Mouse (Mus musculus) heart, adult 9 months (tissue): Measurements from ENCODE around the gene Tspan10.

ENCODE experiments used
- DNase-seq, 2 experiments: peaks; one replicate each; pipeline ENCODE4 v3.0.0; 2022; ENCODE audit warnings: low spot score in 2 of 2

The Tspan10 gene

DNA sequence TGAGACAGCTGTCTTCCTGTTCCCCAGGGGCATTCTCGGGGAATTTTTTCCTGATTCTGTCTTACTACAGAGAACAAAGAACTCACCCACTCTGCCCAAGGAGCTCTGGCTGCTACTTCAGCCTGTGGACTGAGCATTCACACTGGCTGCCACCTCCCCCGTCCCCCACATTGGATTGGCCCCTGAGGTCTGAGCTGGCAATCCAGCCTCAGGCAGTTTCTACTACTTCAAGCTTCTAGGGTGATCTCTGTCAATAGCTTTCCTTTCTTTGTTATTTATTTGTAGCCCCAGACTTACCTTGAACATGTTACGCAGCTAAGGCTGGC lies 50.4 kb downstream of the Tspan10 start:
- DNase-seq, result no peak

DNA sequence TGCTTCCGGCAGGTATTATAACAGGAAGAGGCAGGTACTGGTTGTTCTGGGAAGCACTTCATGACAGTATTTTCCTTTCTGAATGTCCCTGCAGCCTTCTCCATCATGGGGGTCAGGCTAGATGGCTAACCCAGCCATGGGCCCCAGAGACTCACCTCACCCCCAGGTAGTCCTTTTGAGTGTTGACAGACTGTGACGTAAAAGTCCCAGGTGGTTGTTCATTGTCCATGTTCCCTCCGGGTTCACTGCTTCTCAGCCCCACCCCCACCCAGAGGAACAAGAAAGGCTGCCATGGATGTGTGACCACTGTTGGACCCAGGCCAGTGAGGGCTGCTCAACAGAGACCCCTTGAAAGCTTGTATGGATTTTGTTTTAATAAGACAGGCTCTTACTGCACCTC lies 50.9 kb downstream of the Tspan10 start:
- DNase-seq, result no peak

DNA sequence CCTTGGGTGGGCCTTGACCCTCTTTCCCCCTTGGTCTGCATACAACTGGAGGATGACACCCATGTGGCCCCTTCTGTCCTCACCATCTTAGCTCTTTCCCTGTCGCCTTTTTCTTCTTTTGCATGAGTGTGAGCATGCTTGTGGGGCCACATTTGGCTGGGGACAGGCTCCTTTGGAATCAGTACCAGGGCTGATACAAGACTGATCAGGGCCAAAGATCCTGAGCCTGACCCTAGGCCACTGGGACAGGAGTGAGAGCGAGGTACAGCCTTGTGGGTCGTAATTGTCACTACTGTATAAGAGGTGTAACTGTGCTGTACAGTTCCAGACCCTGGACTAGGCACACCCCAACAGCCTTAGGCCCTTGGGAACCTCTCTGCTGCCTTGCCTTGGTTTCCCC lies 51.5 kb downstream of the Tspan10 start:
- no peak for DNase-seq
